Mouse (Mus musculus): ENCODE data around the gene Adam1a. TPM values are rescaled to one million over a fixed set of nuclear protein-coding genes. Genes with fewer than 3 reads are reported as not detected.
"Not testable (repeated sequence)": the region's sequence is repeated elsewhere in the genome, so short reads cannot be mapped to it uniquely, and the experiment has no call there.

Adam1a gene
- polyA plus RNA-seq, 1 experiment, result 3.7 TPM

GRCm38 (mm10) chr5:121526526-121526925, 18.8 kb downstream of the Adam1a start:
- Histone ChIP-seq H3K36me3 (ENCODE audit: control insufficient read depth, insufficient read depth, low read length) (peaks cover 80% of the 10 kb centered on the region), H3K4me3 (ENCODE audit: low read depth, low read length) (no peak overlapping the region), H3K27ac (ENCODE audit: insufficient read depth, low read depth, low read length) (no peak overlapping the region), H3K4me1 (ENCODE audit: control insufficient read depth, insufficient read depth, insufficient read length, low read length) (no peaks in the 10 kb centered on the region), H3K27me3 (ENCODE audit: control insufficient read depth, insufficient read depth, low read length) (no peaks in the 10 kb centered on the region)
- 92% methylated on average over 7 of the region's 7 CpGs for WGBS
- TF ChIP-seq CTCF (IDR thresholded peaks at IDR 0.05; ENCODE audit: extremely low read depth, insufficient read length, insufficient replicate concordance, low read depth, low read length) (no peak), POLR2A (IDR thresholded peaks at IDR 0.05; ENCODE audit: low read depth, low read length) (no peak)

- no peak overlapping the region for H3K4me3 ChIP-seq (ENCODE audit: low read depth, low read length)
- H3K27ac ChIP-seq (ENCODE audit: insufficient read depth, low read depth, low read length), result no peak overlapping the region
- H3K27me3 ChIP-seq (ENCODE audit: control insufficient read depth, insufficient read depth, low read length), result no peaks in the 10 kb centered on the region
- 92% methylated on average over 14 of the region's 14 CpGs for WGBS
- peaks cover 80% of the 10 kb centered on the region for H3K36me3 ChIP-seq (ENCODE audit: control insufficient read depth, insufficient read depth, low read length)
- TF ChIP-seq POLR2A (IDR thresholded peaks at IDR 0.05; ENCODE audit: low read depth, low read length) (no peak), CTCF (IDR thresholded peaks at IDR 0.05; ENCODE audit: extremely low read depth, insufficient read length, insufficient replicate concordance, low read depth, low read length) (no peak)
- H3K4me1 ChIP-seq (ENCODE audit: control insufficient read depth, insufficient read depth, insufficient read length, low read length), result no peaks in the 10 kb centered on the region
These were observed 19.4 kb downstream of the Adam1a start for GRCm38 (mm10) chr5:121525774-121526450.

DNA sequence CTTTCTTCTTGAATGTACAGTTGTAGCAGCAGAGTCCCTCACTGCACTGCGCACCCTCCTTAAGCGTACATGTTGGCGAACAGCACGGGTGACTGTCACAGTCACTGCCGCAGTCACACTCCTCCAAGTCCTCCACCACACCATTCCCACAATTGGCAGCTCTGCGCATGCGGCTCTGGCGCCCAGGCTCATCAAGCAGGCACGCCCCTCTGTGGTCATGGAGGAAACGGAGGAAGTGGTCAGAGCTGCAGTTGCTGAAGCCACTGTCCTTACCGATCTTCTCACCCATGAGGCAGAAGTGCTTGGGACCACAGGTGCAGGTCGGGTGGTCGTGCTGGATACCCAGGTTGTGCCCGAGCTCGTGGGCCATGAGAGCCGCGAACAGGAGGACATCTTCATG, 25.5 kb downstream of the Adam1a start:
- H3K27me3 ChIP-seq (ENCODE audit: control insufficient read depth, insufficient read depth, low read length); H3K4me3 ChIP-seq (ENCODE audit: low read depth, low read length); H3K27ac ChIP-seq (ENCODE audit: insufficient read depth, low read depth, low read length); H3K4me1 ChIP-seq (ENCODE audit: control insufficient read depth, insufficient read depth, insufficient read length, low read length): not testable (repeated sequence)
- H3K36me3 ChIP-seq (ENCODE audit: control insufficient read depth, insufficient read depth, low read length), result peaks cover 31% of the 10 kb centered on the region
- 82% methylated on average over 11 of the region's 17 CpGs for WGBS

DNA sequence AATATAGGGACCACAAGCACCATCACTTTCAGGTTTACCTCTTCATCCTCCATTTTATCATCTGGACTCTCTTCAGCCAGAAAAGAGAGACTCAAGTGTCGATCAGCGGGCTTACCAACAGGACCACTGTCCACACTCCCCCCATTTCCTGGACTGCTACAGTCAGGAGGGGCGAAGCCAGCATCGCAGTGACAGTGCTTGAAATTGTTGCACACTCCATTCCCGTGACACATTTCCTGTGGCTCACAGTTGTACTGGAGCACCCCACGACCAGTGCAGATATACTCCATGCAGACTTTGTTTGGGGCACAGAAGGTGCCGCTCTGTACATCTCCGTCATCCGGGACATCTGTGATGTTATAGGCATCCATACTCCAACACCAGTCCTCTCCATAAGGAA, 26.3 kb downstream of the Adam1a start:
- WGBS, result 91% methylated on average over 9 of the region's 9 CpGs
- no peak for TF ChIP-seq POLR2A (IDR thresholded peaks at IDR 0.05; ENCODE audit: low read depth, low read length)
- no peak for TF ChIP-seq CTCF (IDR thresholded peaks at IDR 0.05; ENCODE audit: extremely low read depth, insufficient read length, insufficient replicate concordance, low read depth, low read length)
- Histone ChIP-seq H3K4me3 (ENCODE audit: low read depth, low read length) (no peak overlapping the region), H3K27ac (ENCODE audit: insufficient read depth, low read depth, low read length) (no peak overlapping the region), H3K36me3 (ENCODE audit: control insufficient read depth, insufficient read depth, low read length) (peaks cover 24% of the 10 kb centered on the region), H3K4me1 (ENCODE audit: control insufficient read depth, insufficient read depth, insufficient read length, low read length) (no peaks in the 10 kb centered on the region), H3K27me3 (ENCODE audit: control insufficient read depth, insufficient read depth, low read length) (no peaks in the 10 kb centered on the region)

DNA sequence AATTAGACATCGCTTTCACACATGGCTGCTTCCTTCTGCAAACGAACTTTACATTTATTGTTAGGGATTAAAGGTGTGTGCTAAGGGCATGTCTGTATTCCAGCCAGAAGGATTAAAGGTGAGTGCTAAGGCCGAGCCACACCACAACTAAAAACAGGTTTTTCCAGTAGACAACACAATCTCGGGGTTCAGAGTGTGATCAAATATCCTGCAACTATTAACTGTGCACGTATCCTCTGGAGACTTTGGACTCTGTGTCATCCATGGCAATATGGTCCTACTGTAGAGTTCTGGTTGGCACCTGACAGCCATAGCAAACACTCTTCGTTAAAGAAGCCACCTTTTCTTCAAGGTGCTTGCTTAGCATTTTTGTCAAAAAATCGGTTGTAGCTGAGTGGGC, 35.3 kb downstream of the Adam1a start:
- no peaks in the 10 kb centered on the region for H3K27me3 ChIP-seq (ENCODE audit: control insufficient read depth, insufficient read depth, low read length)
- peak overlapping the region; percentile 83 for H3K27ac ChIP-seq (ENCODE audit: insufficient read depth, low read depth, low read length)
- no peaks in the 10 kb centered on the region for H3K36me3 ChIP-seq (ENCODE audit: control insufficient read depth, insufficient read depth, low read length)
- H3K4me1 ChIP-seq (ENCODE audit: control insufficient read depth, insufficient read depth, insufficient read length, low read length), result peaks cover 9% of the 10 kb centered on the region; the same call in 1 of the 2 replicates
- no peak overlapping the region for H3K4me3 ChIP-seq (ENCODE audit: low read depth, low read length)
- WGBS, result 37% methylated on average over 7 of the region's 7 CpGs
- no peak for TF ChIP-seq CTCF (IDR thresholded peaks at IDR 0.05; ENCODE audit: extremely low read depth, insufficient read length, insufficient replicate concordance, low read depth, low read length)
- TF ChIP-seq POLR2A (IDR thresholded peaks at IDR 0.05; ENCODE audit: low read depth, low read length), result no peak

DNA sequence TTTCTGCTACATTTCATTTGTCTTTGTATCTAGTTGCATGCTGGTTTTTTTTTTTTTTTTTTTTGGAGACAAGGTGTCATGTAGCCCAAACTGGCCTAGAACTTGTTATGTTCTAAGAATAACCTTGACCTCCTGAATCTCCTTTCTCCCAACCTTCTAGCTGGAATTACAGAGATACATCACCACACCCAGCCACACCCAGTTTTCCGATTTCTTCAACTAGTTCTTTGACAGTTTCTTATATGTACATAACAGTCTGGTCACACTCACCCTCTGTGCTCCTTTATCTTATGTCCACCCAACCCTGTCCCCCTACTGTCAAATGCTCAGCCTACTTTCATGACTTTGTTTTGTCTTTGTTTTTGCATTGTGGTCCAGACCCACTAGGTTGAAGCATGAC, 38.4 kb downstream of the Adam1a start:
- H3K36me3 ChIP-seq (ENCODE audit: control insufficient read depth, insufficient read depth, low read length), result no peaks in the 10 kb centered on the region
- H3K27ac ChIP-seq (ENCODE audit: insufficient read depth, low read depth, low read length), result no peak overlapping the region
- peaks cover 9% of the 10 kb centered on the region; the same call in 1 of the 2 replicates for H3K4me1 ChIP-seq (ENCODE audit: control insufficient read depth, insufficient read depth, insufficient read length, low read length)
- 41% methylated on average over 1 of the region's 1 CpGs for WGBS
- no peak for TF ChIP-seq POLR2A (IDR thresholded peaks at IDR 0.05; ENCODE audit: low read depth, low read length)
- no peak for TF ChIP-seq CTCF (IDR thresholded peaks at IDR 0.05; ENCODE audit: extremely low read depth, insufficient read length, insufficient replicate concordance, low read depth, low read length)
- H3K4me3 ChIP-seq (ENCODE audit: low read depth, low read length), result no peak overlapping the region
- no peaks in the 10 kb centered on the region for H3K27me3 ChIP-seq (ENCODE audit: control insufficient read depth, insufficient read depth, low read length)

DNA sequence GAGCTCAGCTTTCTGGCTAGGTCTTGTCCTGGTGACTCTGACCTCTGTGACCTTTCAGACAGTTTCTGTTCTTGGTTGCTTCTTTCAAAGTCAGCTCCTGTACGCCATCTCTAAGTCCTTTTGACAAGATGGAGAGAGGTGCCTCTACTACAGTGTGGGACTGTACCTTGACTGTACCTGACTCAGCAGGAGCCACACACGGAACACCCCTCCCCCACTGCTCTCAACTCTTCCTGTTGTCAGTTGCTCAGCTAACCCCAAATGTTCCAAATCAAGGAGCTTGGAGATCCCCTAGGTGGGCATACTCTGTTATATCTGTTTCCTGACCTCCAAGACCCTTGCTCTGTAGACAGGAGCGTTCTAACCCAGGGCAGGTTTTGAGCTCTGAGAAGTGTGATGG, 42.1 kb downstream of the Adam1a start, which contains the start of gene Adam1b:
Gene Adam1b (minus strand): TSS at position 205 of the 400 bp plus-strand sequence.
- Histone ChIP-seq H3K27me3 (ENCODE audit: control insufficient read depth, insufficient read depth, low read length) (no peaks in the 10 kb centered on the region), H3K4me3 (ENCODE audit: low read depth, low read length) (no peak within 1 kb of the TSS), H3K4me1 (ENCODE audit: control insufficient read depth, insufficient read depth, insufficient read length, low read length) (peaks cover 1% of the 10 kb centered on the region; the same call in 1 of the 2 replicates), H3K27ac (ENCODE audit: insufficient read depth, low read depth, low read length) (no peak within 1 kb of the TSS), H3K36me3 (ENCODE audit: control insufficient read depth, insufficient read depth, low read length) (no peaks in the 10 kb centered on the region)
- TF ChIP-seq CTCF (IDR thresholded peaks at IDR 0.05; ENCODE audit: extremely low read depth, insufficient read length, insufficient replicate concordance, low read depth, low read length), result no peak
- no peak for TF ChIP-seq POLR2A (IDR thresholded peaks at IDR 0.05; ENCODE audit: low read depth, low read length)
- WGBS, result 89% methylated on average over 3 of the region's 3 CpGs

DNA sequence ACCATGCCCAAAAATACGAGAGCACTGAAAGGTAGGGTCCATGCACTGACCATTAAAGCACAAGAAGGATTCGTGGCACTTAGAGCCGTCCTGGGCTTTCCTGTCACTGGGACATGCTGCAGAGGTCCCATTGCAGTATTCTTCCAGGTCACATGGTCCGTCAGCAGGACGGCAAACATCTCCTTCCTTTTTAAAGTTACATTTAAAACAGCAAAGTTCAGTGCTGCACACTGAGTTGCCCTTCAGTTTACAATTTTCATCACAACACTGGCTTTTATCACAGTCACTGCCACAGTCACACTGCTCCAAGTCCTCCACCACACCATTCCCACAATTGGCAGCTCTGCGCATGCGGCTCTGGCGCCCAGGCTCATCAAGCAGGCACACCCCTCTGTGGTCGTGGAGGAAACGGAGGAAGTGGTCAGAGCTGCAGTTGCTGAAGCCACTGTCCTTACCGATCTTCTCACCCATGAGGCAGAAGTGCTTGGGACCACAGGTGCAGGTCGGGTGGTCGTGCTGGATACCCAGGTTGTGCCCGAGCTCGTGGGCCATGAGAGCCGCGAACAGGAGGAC, 43.8 kb downstream of the Adam1a start:
- H3K27me3 ChIP-seq (ENCODE audit: control insufficient read depth, insufficient read depth, low read length); H3K36me3 ChIP-seq (ENCODE audit: control insufficient read depth, insufficient read depth, low read length); H3K4me1 ChIP-seq (ENCODE audit: control insufficient read depth, insufficient read depth, insufficient read length, low read length); H3K4me3 ChIP-seq (ENCODE audit: low read depth, low read length); H3K27ac ChIP-seq (ENCODE audit: insufficient read depth, low read depth, low read length): not testable (repeated sequence)
- 64% methylated on average over 12 of the region's 17 CpGs for WGBS
